Mouse (Mus musculus) urinary bladder, postnatal 36 days (tissue): ENCODE results near the gene 9230104L09Rik.
A peak's percentile ranks its signal among the peaks of the same experiment; 100 is the strongest.

Experiments
- DNase-seq, 2 experiments: peaks; one replicate each; pipeline ENCODE4 v3.0.0; 2022; ENCODE audit warnings: low spot score in 2 of 2, mixed read lengths in 1 of 2

9230104L09Rik gene

DNA sequence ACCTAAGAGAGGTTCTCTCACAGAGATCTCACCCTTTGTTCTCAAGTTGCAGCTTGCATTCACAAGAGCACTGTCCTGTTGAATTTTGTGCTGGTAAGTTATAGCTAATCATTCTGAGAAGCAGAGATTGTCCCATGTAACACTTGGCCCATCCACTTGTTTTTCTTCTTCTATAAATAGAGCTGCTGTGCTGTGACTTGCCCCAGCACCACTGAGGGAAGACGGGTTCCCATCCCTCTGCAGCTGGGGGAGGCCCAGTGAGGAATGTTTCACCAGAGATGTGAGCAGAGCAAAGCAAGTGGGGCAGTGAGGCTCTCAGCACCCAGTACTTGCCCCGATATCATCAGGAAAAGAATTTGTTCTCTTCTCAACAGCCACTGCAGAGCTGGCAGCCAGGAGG, at the start of gene 9230104L09Rik:
Gene 9230104L09Rik, minus strand, starts transcription at position 73 of the 400 bp plus-strand sequence.
- peak in 1 of 2 experiments; percentile 25 for DNase-seq

DNA sequence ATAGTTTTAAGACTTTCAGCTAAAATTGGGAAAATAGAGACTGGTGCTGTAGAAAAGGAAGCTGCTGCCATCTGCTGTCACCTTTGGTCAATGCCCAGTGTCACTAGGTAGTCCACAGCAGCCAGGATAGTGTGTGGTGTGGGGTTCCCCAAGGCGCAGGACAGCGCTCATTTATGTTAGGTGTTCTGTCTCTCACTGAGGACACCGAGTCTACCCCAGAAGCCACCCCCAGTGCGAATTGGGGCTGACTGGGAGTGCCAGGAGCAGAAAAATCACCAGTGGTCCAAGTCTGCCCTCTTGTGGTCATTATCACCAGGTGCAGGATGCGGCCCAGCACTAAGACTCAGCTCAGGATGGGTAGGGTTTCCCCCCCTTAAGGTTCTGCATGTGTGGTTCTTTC, 37.4 kb upstream of the 9230104L09Rik start:
- peak; percentile 51 to 69 for DNase-seq

DNA sequence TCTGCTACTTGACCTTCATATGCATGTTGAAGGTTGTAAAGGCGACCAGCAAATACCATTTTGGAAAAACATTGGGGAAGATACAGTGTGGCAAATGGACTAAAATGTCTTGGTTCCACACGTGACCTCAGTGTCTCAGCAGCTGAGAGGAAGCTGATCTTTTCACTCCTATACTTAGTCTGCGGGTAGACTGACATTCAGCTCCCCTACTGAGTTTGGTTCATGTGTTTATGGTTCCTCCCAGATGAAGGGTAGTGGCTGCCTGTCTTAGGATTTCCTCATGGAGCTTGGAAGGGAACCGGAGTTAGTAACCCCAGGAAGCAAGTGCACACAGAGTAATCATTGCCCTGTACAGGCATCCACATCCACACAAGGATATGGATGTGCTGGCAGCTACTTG, 35.5 kb upstream of the 9230104L09Rik start:
- DNase-seq: no peak

DNA sequence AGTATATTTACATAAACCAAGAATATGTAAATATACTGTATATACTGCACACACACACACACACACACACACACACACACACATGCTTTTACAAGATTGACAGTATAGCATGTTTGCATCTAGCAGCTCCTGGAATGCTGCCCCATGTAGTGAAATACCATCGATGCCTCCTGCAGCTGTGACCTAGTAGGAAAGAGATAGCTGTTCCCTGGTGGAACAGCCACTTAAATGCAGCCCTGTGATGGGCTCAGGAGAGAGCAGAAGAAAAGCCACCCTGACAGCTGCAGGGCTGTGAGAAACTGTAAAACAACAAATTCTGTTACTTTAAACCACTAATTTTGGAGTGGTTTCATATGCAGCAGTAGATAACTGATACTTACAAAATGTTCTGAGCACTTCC, 31.4 kb upstream of the 9230104L09Rik start:
- DNase-seq: no peak

DNA sequence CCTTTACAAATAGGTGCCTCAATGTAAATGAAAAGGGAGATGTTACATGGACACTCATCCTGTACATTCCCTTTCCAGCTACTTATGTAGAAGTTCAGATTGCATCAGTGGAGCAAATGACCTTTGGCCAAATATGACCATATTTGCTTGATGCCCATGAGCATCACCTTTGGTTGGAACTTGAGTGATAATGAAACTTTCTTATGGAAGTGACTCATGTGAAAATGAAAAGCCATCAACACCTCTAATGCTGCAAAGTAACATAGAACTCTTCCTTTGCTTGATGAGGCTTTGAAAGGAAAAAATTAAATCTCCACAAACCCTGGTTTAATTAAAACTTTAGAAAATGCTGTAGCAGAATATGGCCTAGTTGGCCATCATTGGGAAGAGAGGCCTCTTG, 28.3 kb upstream of the 9230104L09Rik start:
- no peak for DNase-seq

DNA sequence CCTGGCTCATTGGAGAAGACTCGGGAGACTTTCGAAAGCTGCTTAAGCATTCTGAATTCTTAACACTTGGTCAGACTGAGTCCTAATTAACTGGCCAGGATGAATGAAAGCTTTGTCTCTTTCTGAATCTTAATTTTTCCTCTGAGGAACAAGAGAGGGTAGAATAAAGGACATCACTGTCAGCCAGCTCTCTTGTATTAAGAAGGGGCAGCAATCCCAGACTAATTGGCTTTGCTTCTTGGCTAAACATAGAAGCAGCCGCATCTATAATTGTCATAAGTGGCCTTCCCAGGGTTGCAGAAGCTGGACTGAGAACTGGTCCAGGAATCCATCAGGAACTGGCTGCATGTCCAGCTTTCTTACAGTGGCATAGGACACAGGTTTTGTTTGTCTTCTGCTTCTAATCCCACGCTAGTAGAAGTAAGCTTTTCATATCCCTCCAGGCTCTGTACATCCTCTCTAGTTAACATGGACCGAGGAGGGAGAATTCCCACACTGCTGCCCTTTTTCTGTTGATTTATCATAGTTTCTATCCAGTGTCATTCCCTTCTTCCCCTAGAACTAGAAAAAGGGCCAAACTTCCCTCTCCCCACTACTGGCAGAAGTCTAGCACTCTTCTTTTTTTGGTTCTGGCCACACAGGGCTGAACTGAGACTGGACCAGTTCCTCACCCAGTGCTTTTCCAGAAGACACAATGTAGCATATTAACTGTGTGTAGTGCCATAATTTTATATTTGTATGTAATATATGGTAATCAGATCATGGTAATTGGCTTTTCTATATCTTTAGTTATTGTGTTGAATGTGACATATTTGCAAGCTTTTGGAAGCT, 25.4 kb upstream of the 9230104L09Rik start:
- DNase-seq: no peak

DNA sequence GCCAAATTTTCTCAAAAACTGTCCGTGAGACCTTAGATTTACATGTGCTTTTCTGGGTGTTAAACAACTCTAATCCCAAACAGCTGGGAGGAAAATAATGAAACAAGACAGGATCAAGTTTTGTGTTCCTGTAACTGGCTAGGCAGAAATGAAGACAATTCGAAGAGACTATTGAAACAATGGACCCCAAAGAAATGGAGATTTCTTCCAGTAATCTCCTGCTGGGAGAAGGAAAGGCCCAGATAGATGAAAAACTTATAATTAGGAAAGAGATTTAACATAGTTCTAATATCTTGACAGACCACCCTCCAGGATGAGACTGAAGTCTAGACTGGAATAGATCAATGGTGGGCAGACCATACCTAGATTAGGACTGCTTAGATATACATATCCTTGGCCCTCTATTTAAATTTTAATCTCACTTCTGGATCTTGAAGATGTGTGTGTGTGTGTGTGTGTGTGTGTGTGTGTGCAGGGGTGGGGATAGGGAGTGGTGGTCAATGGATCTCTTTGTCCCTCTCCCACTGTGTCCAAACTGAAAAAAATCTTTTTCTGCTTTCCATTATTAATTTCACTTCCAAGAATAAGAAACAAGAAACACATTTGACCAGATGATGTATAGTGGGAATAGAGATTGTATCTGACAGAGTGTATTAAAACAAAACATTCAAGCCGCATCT, 24.6 kb upstream of the 9230104L09Rik start:
- no peak for DNase-seq

DNA sequence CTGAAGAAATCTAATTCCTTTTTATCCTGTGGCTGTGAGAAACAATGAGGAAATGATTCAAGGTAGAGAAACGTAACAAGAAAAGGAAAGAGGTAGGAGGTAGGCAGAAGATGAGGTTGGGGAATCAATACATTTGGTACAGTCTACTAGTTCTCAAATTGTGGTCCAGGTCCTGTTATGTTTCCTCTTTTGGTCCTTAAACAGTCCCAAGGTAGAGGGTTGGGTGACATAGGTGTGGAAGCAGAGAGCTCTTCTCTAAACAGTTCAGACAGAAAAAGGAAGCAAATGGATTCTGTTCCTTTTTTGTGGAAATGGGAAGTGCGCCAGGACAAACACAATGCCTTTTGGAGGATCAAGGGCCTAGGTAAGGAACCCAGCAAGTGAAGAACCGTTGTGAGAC, 24.0 kb upstream of the 9230104L09Rik start:
- DNase-seq: no peak

DNA sequence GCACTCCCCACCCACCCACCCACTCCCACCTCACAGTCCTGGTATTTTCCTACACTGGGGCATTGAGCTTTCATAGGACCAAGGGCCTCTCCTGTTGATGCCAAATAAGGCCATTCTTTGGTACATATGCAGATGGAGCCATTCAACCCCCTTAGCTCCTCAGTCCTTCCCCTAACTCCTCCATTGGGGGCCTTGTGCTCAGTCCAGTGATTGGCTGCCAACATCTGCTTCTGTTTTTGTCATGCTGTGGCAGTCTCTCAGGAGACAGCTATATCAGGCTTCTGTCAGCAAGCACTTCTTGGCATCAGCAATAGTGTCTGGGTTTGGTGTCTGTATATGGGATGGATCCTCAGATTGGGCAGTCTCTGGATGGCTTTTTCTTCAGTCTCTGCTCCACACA, 19.9 kb upstream of the 9230104L09Rik start:
- DNase-seq: no peak

DNA sequence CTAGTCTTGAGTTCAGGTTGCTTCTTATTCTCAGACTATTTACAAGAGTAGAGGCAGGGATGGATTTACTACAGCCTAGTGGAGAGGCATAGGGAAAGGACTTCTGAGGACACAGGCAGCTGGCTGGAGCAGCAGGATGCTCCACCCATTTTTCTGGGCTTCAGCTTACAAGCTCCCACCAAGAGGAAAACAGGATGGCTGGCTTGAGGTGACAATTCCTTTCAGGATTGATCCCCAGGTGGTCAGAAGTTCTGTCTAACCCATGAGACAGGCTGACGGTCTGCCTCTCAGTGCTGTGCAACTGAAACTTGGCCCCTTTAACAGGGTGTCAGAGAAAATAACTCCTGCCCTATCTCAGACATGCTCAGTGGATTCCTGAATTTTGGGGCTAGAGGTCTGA, 14.4 kb upstream of the 9230104L09Rik start:
- no peak for DNase-seq

DNA sequence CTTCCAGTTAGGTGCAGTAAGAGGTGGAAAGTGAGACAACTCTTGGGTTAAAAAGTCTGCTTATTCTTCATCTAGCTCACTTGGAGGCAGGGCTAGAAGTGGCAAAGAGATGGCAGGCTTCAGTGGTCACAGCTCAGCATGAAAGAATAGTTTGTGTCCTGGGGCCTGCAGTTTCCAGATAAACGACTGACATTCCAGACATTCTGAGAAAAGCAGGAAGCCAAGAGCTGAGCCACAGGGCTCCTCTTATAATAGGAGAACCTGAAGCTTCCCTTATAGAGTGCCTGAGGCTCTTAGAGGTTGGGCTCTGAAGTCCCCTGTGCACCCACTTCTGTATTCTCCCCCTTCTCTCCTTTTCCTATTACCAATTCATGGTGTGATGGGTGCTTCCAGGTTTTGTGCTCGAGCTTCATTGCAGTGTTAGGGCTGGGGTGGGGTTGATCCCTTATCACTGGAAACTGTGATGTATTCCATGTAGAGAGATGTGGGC, 13.8 kb upstream of the 9230104L09Rik start:
- DNase-seq: no peak

DNA sequence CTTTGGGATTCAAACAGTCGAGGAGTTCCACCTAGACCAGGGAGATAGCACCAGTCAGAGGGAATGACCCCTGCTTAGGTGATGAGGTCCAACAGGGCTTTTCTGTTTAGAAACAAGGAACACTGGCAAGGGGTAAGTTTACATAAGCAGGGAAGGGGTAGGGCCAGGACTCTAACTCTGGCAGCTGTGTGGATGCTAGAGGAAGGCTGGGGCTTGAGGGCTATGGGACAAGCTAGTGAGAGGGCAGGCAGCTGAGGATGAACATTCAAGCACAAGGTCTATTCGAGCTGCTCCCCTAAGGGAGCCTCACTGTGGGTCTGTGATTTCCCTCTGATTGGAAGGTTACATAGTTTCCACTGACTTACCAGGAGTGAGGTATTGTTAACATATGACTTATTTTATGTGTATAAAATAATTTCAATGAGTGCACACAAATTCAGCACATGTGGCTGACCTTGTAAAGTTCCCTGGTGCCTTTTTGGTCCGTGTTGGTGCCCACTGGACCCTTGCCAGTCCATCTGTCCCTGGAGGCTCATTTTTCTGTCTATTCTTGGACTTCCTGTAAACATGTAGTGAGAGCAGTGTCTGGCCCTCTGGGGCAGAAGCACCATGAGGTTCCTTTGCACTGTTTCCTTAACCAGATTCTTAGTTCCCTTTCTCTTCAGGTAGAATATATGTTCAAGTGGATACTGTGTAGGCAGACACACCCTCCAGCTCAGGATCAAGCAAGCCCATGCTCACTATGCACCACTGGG, 12.4 kb upstream of the 9230104L09Rik start:
- DNase-seq: peak in 1 of 2 experiments; percentile 66

DNA sequence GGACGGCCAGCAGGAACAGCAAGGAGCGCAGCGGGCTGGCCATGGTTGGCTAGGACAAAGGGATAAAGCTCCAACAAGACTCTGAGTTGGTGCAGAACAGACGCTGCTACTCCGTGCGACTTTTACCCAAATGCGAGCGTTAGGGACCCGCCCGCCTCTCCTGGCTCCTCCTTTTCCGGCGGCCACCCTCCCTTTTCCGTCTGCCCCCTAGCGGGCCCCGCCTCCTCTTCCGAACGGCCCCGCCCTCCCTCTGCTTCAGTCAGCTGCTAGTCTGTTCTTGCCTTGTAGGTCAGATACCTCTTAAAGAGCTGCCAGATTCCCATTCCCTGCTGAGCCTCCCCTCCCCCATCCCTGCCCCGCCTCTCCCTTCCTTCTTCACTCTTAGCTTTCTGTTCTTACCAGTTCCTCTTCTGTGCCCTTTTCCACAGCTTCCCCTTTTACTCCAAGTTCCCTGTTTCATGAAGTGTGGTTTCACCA, 10.5 kb upstream of the 9230104L09Rik start, which contains the start of gene Cst3:
Gene Cst3, minus strand, starts transcription at position 358 of the 477 bp plus-strand sequence.
- peak; percentile 91 to 97 for DNase-seq

DNA sequence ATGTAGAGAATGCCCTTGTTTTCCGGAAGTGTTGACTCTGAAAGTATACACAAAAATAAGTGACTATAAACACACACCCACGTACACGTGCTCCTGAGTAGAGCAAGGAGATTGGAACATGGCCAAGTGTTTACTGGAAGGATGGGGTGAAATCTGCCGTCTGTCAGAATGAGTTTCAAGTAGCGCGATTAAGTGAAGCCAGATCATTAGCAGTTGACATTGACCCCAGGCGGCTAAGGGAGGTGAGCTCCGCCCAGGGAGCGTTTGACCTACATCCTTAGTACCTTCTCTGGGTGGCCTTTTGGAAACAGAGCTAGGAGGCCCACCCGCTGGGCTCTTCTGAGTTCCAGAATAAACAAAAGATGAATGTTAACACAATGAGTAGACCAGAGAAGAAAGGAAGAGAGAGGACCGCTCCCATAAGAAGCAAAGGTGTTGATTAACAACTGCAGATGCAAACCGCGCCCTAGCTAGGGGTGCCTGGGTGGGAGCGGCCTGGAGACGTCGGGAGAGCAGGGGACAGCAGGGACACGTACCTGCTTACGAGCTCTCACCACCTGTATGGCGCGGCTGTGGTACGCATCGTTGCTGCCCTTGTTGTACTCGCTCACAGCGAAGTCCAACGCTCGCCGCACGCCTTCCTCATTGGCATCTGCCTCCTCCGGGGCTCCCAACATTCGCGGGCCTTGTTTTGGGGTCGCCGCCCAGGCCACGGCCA, 9.9 kb upstream of the 9230104L09Rik start:
- DNase-seq: no peak

DNA sequence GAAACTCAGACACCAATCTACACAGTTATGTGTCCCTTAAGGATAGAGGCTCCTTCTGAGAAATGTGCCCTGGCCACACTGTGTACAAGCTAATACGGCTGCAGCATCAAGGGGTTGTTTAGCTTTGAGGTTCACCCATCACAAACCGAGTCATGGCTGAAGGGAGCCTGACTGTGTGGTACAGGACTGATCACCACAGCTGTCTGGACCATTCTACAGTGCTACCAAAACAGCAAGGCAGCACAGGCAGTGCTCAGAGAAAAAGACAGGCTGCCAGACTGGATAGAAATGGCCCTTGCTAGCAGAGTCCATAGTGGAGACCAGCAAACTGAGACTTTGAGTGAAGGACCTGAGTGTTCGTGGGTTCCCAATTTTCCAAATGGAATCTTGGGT, 9.4 kb upstream of the 9230104L09Rik start:
- no peak for DNase-seq

DNA sequence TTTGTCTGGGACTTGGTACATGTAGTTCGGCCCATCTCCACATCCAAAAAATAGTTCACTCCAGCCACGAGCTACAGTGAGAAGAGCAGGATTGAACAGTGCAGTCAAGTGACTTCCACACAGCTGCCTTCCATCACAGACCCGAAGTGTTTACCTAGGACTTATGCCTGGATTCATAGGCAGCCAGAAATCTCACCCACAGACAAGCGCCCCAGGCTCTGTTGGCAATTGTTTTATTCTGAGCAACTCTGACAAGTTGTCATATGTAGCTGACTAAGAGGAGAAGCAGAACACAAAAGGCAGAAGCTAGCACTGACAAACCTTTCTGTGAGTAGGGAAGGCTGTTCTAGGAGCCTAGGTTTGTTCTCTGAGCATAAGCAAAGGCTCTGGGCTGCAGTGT, 8.0 kb upstream of the 9230104L09Rik start:
- no peak for DNase-seq

DNA sequence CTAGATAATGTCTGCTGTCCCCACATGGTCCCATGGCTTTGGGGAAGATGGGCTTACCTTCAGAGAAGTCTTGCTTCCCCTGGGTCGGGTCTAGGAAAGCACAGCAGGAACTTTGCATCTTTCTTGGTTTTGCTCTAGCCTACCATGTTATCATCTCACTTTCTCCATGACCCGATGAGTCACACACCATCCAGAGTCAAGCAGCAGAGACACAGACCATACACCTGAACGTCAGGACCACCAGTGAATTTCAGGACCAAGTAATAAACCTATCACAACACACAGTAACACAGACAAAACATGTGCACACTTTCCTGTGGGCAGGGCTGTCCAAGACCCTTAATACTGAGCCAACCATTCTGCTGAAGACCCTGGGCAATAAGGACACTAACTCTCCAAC, 5.7 kb upstream of the 9230104L09Rik start:
- DNase-seq: no peak

DNA sequence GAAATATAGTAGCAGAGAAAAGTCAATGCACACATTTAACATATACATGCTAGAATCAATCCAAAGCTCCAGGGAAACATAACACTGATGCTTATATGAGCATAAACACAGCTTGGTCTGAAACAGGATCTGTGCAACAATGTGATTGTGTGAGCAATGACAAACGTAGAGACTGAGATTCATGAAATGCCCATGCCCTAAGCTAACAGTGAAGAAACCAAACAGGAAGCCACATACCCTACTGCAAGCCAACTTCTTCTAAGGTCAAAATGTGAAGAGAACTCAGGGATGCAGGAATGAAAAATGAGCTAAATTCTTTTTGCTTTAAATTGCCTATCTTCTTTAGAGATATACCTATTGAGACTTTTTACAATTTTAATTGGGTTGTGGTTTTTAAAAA, 4.1 kb upstream of the 9230104L09Rik start:
- DNase-seq: no peak

DNA sequence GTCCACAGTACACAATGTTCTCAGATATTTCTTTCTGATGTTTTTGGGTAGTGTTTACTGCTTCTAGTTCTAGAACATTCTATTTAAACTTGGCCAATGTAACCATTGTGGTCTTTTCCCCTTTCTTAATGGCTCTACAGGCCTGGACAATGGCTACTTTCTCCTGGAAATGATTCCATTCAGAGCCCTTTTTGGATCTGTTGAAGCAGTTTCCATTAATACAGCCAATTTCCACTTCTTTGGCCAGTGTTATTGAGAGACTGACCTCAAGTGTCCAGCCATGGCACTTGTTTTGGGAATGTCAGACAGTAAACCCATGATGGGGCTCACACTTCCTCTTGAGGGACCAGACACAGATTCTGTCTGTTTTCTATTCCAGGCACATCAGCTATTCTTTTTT, 3.1 kb downstream of the 9230104L09Rik start:
- no peak for DNase-seq

DNA sequence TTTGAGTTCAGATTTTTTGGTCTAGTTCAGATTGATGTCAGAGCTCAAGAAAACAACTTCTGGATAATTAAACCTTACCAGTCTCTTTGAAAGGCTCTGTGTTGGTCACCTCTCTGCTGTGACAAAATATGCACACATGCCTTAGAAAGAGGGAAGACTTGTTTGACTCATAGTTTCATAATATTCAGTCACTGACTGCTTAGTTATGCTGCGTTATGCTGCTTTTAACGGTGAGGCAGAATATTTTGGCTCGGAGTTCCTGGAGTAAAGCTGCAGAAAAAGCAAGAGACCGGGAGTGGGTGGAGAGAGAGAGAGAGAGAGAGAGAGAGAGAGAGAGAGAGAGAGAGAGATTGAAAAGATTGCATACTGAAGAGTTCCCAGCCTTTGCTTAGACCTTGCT, 3.8 kb downstream of the 9230104L09Rik start:
- no peak for DNase-seq

DNA sequence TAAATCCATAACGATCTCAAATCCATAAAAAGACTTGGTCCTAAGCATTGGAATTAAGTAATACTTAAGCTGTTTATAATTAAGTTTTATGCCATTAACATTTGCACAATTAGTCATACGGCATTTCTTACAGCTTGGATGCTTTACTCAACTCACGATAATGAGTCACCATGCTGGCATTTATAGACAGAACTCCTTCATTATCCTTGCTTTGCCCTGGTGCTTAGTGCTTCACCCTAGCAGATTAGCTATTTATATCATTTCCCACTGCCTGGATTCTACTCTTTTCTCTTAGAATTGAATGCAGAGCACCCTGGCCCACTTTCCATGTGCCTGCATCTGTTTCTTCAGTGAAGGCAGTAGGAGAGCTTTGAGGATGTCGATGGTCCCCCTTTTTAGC, 7.3 kb downstream of the 9230104L09Rik start:
- DNase-seq: no peak
